Mouse (Mus musculus) yolk sac, embryonic 10.5 days (tissue): ENCODE measurements at regions not wholly inside any gene's neighbourhood (a gene's known extent, or its start where the extent isn't known, plus 50 kb on each side); places are given as distances from the start of the nearest gene placed in this dataset.
A peak's percentile ranks its signal among the peaks of the same experiment; 100 is the strongest.
"Not testable (repeated sequence)": the region's sequence is repeated elsewhere in the genome, so short reads cannot be mapped to it uniquely, and the experiment has no call there.

Experiments
- DNase-seq: peaks from one replicate; pipeline ENCODE4 v3.0.0-alpha.2; 2017; ENCODE audit warnings: low spot score

DNA sequence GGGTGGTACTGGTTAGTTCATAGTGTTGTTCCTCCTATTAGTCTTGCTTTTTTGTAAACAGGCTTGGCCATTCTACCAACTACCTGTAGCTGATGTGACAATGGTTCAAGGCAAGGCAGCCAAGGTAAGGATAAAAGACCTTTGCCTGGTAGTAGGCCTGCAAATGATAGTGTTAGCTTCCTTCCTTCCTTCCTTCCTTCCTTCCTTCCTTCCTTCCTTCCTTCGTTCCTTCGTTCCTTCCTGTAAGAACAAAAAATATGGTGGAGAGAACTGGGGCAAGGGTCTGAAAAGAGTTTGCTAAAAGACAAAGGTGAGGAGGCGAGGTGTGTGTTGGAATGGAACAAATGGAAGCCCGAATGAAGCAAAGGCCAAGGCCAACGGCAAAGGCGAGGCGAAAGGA lies 84.8 kb upstream of the Ezh2 start:
- DNase-seq, result not testable (repeated sequence)

DNA sequence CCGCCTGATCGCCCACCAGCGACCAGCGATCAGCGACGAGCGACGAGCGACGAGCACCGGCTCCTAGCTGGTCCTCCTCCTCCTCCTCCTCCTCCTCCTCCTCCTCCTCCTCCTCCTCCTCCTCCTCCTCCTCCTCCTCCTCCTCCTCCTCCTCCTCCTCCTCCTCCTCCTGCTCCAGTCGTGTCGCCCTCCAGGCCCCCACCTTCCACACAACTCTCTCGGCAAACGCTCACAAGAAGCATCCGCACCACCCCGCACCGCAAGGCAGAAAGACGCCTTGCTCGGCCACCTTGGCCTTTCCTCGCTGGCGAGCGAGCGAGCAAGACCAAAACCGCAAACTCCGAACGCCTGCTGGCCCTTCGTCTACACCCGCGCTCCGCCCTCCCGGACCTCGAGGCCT lies 77.6 kb upstream of the Ezh2 start:
- DNase-seq, result not testable (repeated sequence)

DNA sequence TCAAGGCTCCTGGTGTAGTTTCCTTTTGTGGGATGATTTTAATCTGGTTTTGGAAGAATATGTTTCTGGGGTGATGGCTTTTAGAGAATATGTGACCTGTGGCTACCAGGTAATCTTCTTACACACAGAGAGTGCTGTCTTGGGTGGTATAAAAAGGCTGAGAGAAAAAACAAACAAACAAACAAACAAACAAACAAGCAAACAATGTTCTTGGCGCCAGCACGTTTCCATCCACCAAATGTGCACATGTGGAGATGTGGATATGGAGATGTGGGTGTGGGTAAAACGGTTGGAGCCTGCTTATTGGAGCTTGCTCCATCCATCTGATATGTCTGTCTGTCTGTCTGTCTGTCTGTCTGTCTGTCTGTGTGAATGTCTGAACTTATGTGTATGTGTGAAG lies 57.7 kb upstream of the Ezh2 start:
- DNase-seq, result not testable (repeated sequence)

DNA sequence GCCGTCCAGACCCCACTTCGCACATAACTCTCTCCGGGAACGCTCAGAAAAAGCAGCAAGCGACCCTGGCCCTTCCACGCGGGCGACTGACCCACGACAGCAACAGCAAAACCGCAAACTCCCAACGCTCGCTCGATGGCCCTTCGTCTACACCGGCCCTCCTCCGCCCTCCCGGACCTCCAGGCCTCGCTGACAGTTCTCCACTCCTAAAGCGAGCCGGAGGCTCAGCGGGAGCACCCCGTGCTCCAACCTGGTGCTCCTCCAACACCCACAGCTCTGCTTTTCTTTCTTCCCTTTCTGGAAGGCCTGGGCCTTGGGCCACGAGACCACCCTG lies 56.2 kb upstream of the Ezh2 start:
- not testable (repeated sequence) for DNase-seq

DNA sequence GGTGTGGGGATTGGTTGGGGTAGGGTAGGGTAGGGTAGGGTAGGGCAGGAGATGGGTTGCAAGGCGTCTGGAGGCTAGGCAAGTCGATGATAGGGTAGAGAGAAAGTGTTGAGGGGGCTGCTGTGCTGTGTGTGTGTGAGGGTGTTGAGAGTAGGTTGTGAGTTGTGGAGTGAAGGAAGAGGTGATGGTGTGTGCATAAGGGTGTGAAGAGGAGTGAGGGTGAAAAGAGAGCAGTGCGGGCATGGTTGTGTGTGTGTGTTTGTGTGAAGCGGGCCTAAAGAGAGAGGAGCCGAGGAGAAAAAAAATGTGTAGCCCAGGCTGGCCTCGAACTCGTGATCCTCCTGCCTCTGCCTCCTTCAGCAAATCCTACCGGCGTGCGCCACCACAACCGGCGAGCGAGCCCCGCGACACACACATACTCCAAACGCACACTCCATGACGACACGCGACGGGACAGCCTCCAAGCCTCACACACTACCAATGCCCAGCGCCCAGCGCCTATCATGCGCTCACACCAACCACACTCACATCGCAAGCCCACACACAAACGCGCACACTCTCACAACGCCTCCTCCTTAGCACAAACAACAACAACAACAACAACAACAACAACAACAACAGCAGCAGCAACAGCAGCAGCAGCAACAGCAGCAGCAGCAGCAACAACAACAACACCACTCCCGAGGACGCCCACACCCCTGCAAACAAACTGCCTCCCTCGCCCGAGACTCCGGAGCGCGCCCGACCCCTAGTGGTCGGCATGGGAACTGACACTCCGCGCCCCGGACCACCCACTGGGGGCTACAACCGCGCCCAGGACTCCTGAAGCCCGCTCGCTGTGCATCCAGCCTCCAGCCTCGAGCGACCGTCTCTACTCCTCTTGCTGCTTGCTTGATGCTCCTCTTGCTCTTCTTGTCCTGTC lies 55.6 kb upstream of the Ezh2 start:
- peak; percentile 93 for DNase-seq

DNA sequence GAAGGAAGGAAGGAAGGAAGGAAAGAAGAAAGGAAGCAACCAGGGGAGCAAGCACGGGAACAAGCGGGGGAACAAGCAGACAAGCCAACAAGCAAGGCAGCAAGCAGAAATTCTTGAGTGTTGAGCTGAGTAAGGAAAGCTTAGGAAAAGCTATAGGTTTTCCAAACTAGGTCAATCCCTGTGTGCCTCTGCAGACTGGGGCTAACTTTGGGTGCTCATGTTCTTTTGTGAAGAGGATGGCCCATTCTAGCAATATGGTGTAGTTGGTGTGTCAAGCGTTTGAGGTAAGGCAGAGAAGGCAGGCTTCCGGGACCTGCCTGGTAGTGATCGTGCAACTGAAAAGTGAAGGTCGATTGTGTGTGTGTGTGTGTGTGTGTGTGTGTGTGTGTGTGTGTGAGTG lies 54.8 kb upstream of the Ezh2 start:
- DNase-seq, result no peak

DNA sequence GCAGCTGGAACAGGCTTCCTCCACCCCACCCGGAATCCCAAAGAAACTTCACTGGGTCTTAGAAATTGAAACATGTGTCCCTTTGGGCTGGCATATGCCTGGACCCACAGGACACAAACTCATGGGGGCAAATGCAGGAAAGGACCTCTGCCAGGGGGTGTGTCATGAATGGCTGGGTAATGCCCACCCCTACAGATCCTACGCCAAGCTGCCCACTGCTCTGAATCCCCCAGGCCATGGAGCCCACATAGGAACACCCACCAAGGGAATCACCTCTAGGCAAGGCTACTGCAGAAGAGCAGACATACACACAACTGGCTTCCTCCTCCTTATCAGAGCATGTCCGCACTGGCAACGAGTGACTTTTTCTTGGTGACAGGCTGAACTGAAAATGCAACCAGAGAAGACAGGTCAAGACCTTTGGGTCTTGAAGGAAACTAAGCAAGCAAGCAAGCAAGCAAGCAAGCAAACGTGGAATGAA lies 54.4 kb upstream of the Ezh2 start:
- no peak for DNase-seq

DNA sequence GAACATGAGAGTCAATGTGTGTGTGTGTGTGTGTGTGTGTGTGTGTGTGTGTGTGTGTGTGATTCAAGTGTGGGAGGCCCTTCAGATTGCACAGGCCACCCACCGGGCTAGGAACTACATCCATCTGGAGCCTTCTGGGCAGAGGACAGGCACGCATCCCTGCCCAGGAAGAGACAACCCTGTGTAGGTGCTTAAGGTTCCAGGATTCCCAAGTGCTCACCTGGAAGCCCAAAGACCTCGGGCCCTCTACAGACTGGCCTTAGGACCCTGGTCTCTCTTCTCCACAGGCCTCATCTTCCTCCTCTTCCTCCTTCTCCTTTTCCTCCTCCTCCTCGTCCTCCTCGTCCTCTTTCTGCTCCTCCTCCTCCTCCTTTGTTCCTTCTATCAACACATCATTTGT lies 53.8 kb upstream of the Ezh2 start:
- no peak for DNase-seq

DNA sequence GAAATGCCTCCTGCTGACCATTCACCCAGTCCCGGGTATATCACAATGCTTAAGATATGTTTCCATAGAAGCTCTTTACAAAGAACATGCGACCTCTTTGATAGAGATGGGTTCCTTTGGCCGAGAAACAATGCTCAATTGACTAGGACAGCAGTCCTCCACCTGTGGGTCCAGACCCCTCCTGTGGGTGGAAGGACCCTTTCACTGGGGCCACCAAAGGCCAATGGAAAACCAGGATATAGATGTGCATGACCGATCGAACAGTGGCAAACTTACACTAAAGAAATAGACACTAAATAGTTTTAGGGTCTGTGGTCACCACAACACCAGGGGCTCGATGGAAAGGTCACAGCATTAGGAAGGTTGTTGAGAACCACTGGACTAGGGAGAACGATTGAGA lies 53.2 kb upstream of the Ezh2 start:
- DNase-seq, result no peak

DNA sequence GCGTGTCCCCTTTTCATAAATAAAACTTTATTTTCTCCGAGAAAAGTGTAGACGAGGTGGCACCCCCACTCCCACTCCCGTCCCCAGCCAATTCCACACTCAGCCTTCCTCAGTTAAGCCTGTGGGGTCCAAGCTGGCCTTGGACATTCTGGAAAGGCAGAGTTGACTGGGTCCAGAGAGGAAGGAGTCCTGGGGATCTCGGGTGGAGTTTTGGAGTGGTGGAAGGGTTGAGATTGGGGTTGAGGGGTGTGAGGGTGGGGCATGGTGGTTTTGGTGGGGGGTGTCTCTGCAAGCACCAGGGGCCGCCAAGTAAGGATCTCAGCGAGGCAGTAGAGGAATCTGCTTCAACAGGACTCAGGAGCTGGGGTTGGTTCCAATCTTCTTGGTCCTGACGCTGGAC lies 52.7 kb upstream of the Ezh2 start:
- no peak for DNase-seq

DNA sequence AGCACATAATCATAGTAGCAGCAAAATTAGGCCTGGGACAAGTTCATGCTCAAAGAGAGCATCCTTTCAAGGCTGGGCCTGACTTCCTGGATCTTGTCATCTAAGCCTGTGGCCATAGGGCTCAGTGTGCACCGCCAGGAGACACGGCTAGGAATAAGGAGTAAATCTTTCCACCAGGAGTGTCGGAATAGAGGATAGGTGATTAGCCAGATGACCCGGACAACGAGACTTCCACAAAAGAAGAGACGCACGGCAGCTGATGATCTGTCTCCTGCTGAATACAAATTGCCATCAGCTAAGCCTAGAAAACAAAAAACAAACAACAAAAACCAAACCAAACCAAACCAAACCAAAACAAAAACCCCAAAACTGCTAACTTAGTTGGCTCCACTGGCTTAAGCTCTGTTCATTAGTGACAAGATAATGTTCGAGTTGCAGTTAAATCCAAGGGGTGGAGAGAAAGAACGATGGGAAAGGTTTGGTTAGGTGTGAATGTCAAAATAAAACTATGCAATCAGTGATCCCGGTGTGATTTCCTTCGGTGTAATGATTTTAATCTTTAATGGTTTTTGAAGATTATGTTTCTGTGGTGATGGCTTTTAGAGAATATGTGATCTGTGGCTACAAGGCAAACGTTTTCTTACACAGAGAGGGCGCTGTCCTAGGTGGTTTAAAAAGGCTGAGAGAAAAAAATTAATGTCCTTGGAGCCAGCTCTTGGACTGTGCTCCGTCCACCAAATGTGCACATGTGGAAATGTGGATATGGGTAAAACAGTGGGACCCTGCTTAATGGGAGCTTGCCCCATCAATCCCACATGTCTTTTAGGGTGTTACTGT lies 51.8 kb upstream of the Ezh2 start:
- no peak for DNase-seq

DNA sequence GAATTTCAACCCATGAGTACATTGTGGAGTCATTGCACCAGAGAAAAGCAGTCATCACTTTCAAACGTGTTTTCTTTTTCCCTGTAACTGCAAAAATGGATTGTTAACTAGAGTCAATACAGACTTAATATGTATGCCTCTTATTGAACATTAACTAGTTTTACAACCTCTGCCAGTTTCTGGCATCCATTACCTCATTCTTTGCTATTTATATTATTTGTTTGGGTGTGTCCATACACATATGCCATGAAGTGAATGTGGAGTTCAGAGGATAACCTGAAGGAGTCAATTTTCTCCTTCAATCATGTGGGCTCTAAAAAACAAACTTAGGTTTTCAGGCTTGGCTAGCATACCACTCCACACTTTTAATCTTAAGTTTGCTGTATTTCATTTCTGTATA lies 50.9 kb upstream of the Ezh2 start:
- no peak for DNase-seq
